ENCODE assay signal across 10 mouse cellular contexts in the genomic region with DNA sequence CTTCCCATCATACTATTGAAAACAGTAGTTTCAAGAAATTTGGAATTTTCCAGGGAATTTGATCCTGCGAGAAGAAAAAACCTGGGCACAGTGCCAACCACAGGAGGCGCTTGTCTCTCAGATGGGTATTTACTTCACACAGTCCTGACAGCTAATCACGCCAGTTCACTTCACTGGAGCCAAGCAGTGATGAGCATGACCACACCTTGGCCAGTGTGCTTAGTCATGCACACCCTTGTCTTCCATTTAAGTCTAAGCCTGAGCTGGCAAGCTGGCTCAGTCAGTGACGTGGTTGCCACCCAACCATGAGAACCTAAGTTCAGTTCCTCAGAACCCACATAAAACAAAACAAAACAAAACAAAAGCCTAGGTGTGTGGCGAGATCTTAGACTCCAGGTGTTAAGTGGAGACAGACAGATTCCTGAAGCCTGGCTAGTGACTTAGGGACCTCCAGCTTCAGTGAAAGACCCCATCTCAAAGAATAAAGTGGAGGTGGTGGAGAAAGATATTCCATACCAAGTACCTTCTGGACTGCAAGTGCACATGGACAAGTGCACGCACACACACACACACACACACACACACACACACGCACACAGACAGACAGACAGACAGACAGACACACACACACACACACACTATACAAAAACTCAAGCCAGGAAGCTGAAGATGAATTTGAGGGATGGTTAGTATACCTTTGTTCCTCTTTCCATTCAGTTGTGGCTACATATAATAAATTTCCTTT. TPM values are rescaled to one million over a fixed set of nuclear protein-coding genes. Genes with fewer than 3 reads are reported as not detected.
A peak's percentile ranks its signal among the peaks of the same experiment; 100 is the strongest.
DNase-seq lines count a peak whose midpoint lies in the region; ATAC-seq and TF ChIP-seq lines count a peak whose summit lies in the region.
"Had no signal": no experiment of that assay in that cellular context is flagged by ENCODE, and none has a peak within 500 bp of the region (broad histone marks: within the 10 kb centered on the region; RNA-seq: fewer than 3 reads in every experiment).

No protein-coding gene starts in this region.

- no peak overlapping the region for H3K9ac ChIP-seq in heart, embryonic 11.5 days (ENCODE audit: low read depth, low read length)
- H3K9ac ChIP-seq in forebrain, embryonic 16.5 days (replicated peaks; ENCODE audit: low read depth, low read length) = no peak overlapping the region
- H3K9ac ChIP-seq: hindbrain, embryonic 15.5 days; neural tube, embryonic 13.5 days had no signal

- no peak for ATAC-seq in heart, embryonic 11.5 days (replicated peaks; ENCODE audit: insufficient number of reproducible peaks, low FRiP score, low TSS enrichment)
- ATAC-seq in cerebellum, adult (ENCODE audit: insufficient number of reproducible peaks, low FRiP score, low TSS enrichment) = peak; percentile 49; the same call in 1 of the 2 replicates
- peak; percentile 56 for ATAC-seq in megakaryocyte, adult 5-6 weeks (ENCODE audit: poor library complexity, severe bottlenecking)
- ATAC-seq in forebrain, embryonic 16.5 days = no peak

- intact Hi-C loops in heart, postnatal 10 days (cut with DNase I) = no loop called here

- H3K27me3 ChIP-seq in heart, embryonic 11.5 days (ENCODE audit: control insufficient read depth, insufficient read depth, low read length) = no peaks in the 10 kb centered on the region
- no peaks in the 10 kb centered on the region for H3K27me3 ChIP-seq in kidney, adult 2 months (replicated peaks; ENCODE audit: control insufficient read depth, insufficient read depth, low read length)
- H3K27me3 ChIP-seq in forebrain, embryonic 16.5 days (replicated peaks; ENCODE audit: control insufficient read depth, insufficient read depth, low read length) = no peaks in the 10 kb centered on the region
- H3K27me3 ChIP-seq: hindbrain, embryonic 15.5 days; neural tube, embryonic 13.5 days had no signal

- DNase-seq in heart, postnatal 10 days = peak; percentile 13 to 32
- peak; percentile 75 to 79 for DNase-seq in B cell, adult 2 months
- DNase-seq in kidney, adult 2 months = peak; percentile 94
- no peak for DNase-seq in ovary, postnatal 36 days (ENCODE audit: low spot score)

- no peak for TF ChIP-seq POLR2A in kidney, adult 2 months (IDR thresholded peaks at IDR 0.05; ENCODE audit: low read depth, low read length)

- H3K9me3 ChIP-seq in heart, embryonic 11.5 days (replicated peaks; ENCODE audit: control insufficient read depth, low read length) = no peaks in the 10 kb centered on the region
- no peaks in the 10 kb centered on the region for H3K9me3 ChIP-seq in forebrain, embryonic 16.5 days (ENCODE audit: control insufficient read depth, low read length)
- H3K9me3 ChIP-seq: hindbrain, embryonic 15.5 days; neural tube, embryonic 13.5 days had no signal

- H3K27ac ChIP-seq in heart, embryonic 11.5 days (ENCODE audit: low read depth, low read length) = no peak overlapping the region
- no peak overlapping the region for H3K27ac ChIP-seq in kidney, adult 2 months (ENCODE audit: insufficient read depth, low read depth, low read length)
- H3K27ac ChIP-seq in forebrain, embryonic 16.5 days (ENCODE audit: low read length) = no peak overlapping the region
- H3K27ac ChIP-seq: hindbrain, embryonic 15.5 days; neural tube, embryonic 13.5 days had no signal

- H3K4me2 ChIP-seq in heart, embryonic 11.5 days = no peak overlapping the region
- no peak overlapping the region for H3K4me2 ChIP-seq in forebrain, embryonic 16.5 days (ENCODE audit: low read length)
- H3K4me2 ChIP-seq: hindbrain, embryonic 15.5 days; neural tube, embryonic 13.5 days had no signal

- TF ChIP-seq CTCF in kidney, adult 2 months (conservative IDR thresholded peaks at IDR 0.05; ENCODE audit: insufficient read depth, insufficient read length, low read depth, low read length) = peak; percentile 31; the same call in 1 of the 2 replicates

- WGBS in heart, embryonic 11.5 days (ENCODE audit: insufficient replicate concordance) = 78% methylated on average over 7 of the region's 7 CpGs
- WGBS in kidney, adult 2 months = 55% methylated on average over 7 of the region's 7 CpGs
- 53% methylated on average over 7 of the region's 7 CpGs for WGBS in forebrain, embryonic 16.5 days

- H3K4me1 ChIP-seq in heart, embryonic 11.5 days (ENCODE audit: control insufficient read depth, insufficient read depth, low read length) = no peaks in the 10 kb centered on the region
- peaks cover 3% of the 10 kb centered on the region; the same call in 1 of the 2 replicates for H3K4me1 ChIP-seq in kidney, adult 2 months (ENCODE audit: control insufficient read depth, insufficient read depth, low read length)
- no peaks in the 10 kb centered on the region for H3K4me1 ChIP-seq in forebrain, embryonic 16.5 days (replicated peaks; ENCODE audit: control insufficient read depth, insufficient read depth, low read length)
- H3K4me1 ChIP-seq: hindbrain, embryonic 15.5 days; neural tube, embryonic 13.5 days had no signal

- H3K4me3 ChIP-seq in heart, embryonic 11.5 days (ENCODE audit: low read depth, low read length) = no peak overlapping the region
- no peak overlapping the region for H3K4me3 ChIP-seq in kidney, adult 2 months (ENCODE audit: insufficient read depth, low read depth, low read length)
- no peak overlapping the region for H3K4me3 ChIP-seq in forebrain, embryonic 16.5 days (replicated peaks; ENCODE audit: low read length)
- H3K4me3 ChIP-seq: hindbrain, embryonic 15.5 days; neural tube, embryonic 13.5 days had no signal

- no peaks in the 10 kb centered on the region for H3K36me3 ChIP-seq in heart, embryonic 11.5 days (ENCODE audit: control insufficient read depth, insufficient read depth, low read length)
- no peaks in the 10 kb centered on the region for H3K36me3 ChIP-seq in kidney, adult 2 months (ENCODE audit: control insufficient read depth, insufficient read depth, low read length)
- H3K36me3 ChIP-seq in forebrain, embryonic 16.5 days (ENCODE audit: control insufficient read depth, insufficient read depth) = no peaks in the 10 kb centered on the region
- H3K36me3 ChIP-seq: hindbrain, embryonic 15.5 days; neural tube, embryonic 13.5 days had no signal

RNA-seq across cellular contexts. Expression of gene Baz2b, which starts 37.7 kb away (rescaled TPM):
- 10 to 100 TPM; 55.6 to 60.3 TPM for total RNA-seq in heart, postnatal 10 days (2021)
- 51.2 and 56.1 TPM in 2 replicates for polyA plus RNA-seq in heart, embryonic 11.5 days (2014; fragmentation: Nextera tagmentation; extraction: Ambion mirVana)
- polyA plus RNA-seq in kidney, adult 2 months (2012; rRNA removed) = 15.0 and 16.5 TPM in 2 replicates
- 87.2 and 95.6 TPM in 2 replicates for total RNA-seq in megakaryocyte, adult 5-6 weeks (2015)
- total RNA-seq in megakaryocyte, adult 5-6 weeks (2017) = 129 and 133 TPM in 2 replicates
- 64.4 and 70.2 TPM in 2 replicates for polyA plus RNA-seq in forebrain, embryonic 16.5 days (2015; fragmentation: Nextera tagmentation; extraction: Ambion mirVana)

RNA-seq across cellular contexts. Expression of gene March7, which starts 37.7 kb away (rescaled TPM):
- 10 to 100 TPM; 47.4 to 52.6 TPM for total RNA-seq in heart, postnatal 10 days (2021)
- 62.6 and 65.2 TPM in 2 replicates for polyA plus RNA-seq in heart, embryonic 11.5 days (2014; fragmentation: Nextera tagmentation; extraction: Ambion mirVana)
- polyA plus RNA-seq in kidney, adult 2 months (2012; rRNA removed) = 8.1 and 10.7 TPM in 2 replicates
- total RNA-seq in megakaryocyte, adult 5-6 weeks (2015) = 80.4 and 93.0 TPM in 2 replicates
- total RNA-seq in megakaryocyte, adult 5-6 weeks (2017) = 93.9 and 97.7 TPM in 2 replicates
- 107 and 112 TPM in 2 replicates for polyA plus RNA-seq in forebrain, embryonic 16.5 days (2015; fragmentation: Nextera tagmentation; extraction: Ambion mirVana)

Comparison
In these comparisons a context has a peak if more than half of its experiments do, and no peak if none do; other contexts are left out.
1. ATAC-seq: peak in cerebellum, adult (single experiment) and megakaryocyte, adult 5-6 weeks (single experiment); none in heart, embryonic 11.5 days (single experiment) and forebrain, embryonic 16.5 days (single experiment).